Mouse (Mus musculus) mouse embryonic stem cell (cell line): ENCODE data around the gene Sparcl1.

Source experiments
- in situ Hi-C, 2 experiments: fragments of 300-500 bp; cut with MboI; formaldehyde crosslinking; loops; 1 replicate in 1 of 2; 3 replicates in 1 of 2; pipeline ENCODE4 v1.14.3; 2019 to 2020; ENCODE audit warnings: low sequenced_read_pairs in 2 of 2, low pct_unique_long_range_greater_than_20kb in 1 of 2, mixed read lengths in 1 of 2; ENCODE audit not compliant: unreplicated experiment in 1 of 2

The Sparcl1 gene

DNA sequence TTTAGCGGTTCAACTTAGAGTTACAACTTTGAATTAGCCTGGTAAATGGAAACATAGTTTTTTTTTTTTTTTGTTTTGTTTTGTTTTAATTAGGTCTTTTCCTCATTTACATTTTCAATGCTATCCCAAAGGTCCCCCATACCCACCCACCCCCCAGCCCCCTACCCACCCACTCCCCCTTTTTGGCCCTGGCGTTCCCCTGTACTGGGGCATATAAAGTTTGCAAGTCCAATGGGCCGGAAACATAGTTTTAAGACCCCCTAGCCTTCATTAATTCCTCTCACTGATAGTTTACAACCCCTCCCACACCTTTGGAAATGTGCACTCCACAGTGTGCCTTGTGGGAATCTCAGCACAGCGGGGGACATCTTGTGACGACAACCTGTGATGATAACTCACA, 39.9 kb downstream of the Sparcl1 start:
- in situ Hi-C loops: no loop called here

DNA sequence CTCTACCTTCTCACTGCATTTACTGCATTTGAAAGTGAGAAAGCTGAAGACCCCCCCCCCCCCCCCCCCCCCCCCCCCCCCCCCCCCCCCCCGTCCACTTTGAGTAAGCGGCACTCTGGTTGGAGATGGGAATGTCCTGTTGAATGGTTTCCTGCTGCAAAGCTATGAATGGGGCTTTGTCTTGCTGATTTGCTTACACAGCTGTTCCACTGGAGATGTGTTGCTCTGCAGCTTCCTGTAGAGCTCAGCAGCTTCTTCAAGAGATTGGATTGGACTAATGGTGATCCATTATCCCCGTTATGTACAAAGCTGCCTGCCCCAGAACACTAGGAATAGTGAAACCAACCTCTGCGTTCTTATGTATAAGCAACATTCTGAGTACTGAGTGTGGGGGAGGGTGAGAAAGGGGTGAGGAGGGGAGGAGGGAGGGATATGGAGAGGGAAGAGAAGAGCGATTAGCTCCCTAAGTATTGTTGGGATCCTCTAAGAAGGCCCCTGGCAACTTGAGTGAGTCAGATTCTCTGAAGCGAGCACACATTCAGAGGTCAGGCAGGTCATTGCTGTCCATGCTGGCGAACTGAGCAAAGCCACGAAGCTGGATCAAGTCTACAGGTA, 41.2 kb downstream of the Sparcl1 start:
- in situ Hi-C loops: no loop called here

DNA sequence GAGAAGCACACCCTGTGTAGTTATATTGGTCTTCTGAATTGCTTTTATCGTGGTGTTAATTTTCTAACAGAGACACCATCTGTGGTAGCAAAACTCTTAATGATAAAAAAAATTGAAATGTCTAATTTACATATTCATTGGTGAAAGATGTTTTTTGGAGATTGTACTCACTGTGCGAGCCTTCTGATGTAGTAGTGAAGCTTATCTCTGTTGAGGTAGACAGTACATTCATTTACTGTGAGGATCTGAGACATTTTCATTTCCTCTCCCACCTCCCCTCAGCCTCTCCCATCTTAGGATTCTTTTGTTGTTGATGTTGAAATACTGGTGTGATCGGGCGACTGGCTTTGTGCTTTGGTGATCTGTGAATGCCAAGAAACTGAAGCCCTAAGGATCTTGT, 42.5 kb downstream of the Sparcl1 start:
- in situ Hi-C loops: no loop called here

GRCm38 (mm10) chr5:104068751-104069150, 44.8 kb downstream of the Sparcl1 start:
- in situ Hi-C loops: no loop called here

- in situ Hi-C loops: no loop called here
Observed at GRCm38 (mm10) chr5:104062773-104063551, 50.6 kb downstream of the Sparcl1 start.

- in situ Hi-C loops: no loop called here
Observed at GRCm38 (mm10) chr5:104061936-104062772, 51.4 kb downstream of the Sparcl1 start.

DNA sequence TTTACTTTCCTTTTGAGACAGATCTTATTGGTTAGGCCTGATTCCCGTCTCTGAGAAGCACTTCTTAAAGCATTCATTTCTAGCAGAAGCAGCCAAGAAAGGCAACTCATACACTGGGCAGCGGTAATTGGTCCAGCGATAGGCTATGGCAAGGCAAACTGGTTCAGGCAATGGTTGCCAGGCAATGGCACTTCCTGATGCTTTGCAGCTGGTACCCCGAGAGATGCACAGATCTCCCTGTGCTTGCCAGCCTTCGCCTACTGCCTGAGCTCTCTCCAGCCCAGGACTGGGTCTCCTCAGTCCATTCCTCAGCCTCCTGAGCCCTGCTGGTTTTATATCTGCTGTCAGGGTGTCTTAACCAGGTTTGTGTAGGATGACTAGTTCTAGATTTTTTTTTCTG, 53.1 kb downstream of the Sparcl1 start:
- in situ Hi-C loops: no loop called here

- in situ Hi-C loops: loop anchor here in 1 of 2 experiments (10.0 kb wide), 1 partner anchor 275 kb away; no protein-coding TSS in a partner anchor
Observed at GRCm38 (mm10) chr5:104059628-104060027, 53.9 kb downstream of the Sparcl1 start.

GRCm38 (mm10) chr5:104058021-104058420, 55.5 kb downstream of the Sparcl1 start:
- in situ Hi-C loops: loop anchor here in 1 of 2 experiments (10.0 kb wide), 1 partner anchor 277 kb away; no protein-coding TSS in a partner anchor

- in situ Hi-C loops: loop anchor here in 1 of 2 experiments (10.0 kb wide), 1 partner anchor 279 kb away; no protein-coding TSS in a partner anchor
Observed at GRCm38 (mm10) chr5:104056295-104056694, 57.2 kb downstream of the Sparcl1 start.

DNA sequence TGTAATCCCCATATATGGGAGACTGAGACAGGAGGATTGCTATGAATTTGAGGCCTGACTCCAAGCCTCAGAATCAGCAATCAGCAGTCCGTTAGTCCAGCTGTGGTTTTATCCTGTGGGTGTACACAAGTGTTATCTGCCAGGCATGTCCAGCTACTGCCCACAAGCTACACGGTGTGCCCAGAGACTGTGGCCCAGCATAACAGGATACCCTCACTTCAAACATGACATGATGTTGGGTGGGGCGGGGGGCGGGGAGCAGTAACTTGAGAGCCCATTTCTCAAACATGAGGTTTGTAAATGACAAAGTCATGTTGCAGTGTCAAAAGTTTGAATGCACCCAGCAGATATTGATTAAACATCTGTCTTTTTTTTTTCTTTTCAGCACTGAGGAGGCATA, 57.7 kb downstream of the Sparcl1 start:
- in situ Hi-C loops: loop anchor here in 1 of 2 experiments (10.0 kb wide), 1 partner anchor 279 kb away; no protein-coding TSS in a partner anchor

GRCm38 (mm10) chr5:104054938-104055337, 58.6 kb downstream of the Sparcl1 start:
- in situ Hi-C loops: loop anchor here in 1 of 2 experiments (10.0 kb wide), 1 partner anchor 280 kb away; no protein-coding TSS in a partner anchor

DNA sequence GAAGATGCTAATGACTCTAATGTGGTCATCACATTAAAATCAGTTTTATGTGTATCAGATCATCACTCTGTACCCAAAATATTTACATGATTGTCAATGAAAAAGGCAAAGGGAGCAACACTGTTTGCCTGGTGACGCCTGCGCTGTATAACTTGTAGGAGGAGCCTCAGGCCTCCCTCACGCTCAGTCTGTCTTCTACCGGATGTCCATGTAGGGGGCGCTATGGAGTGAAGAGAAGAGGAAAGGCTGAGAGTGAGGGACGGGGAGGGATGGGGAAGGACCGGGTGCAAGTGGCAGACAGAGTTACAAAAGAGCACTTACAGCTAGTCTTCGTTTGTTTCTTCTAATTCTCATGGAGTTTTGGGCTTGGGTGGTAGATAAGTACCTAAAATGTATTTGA, 60.6 kb downstream of the Sparcl1 start:
- in situ Hi-C loops: loop anchor here in 1 of 2 experiments (10.0 kb wide), 1 partner anchor 282 kb away; no protein-coding TSS in a partner anchor

- in situ Hi-C loops: no loop called here
Observed at GRCm38 (mm10) chr5:104048139-104048538, 65.4 kb downstream of the Sparcl1 start.

GRCm38 (mm10) chr5:104047200-104048105, 66.1 kb downstream of the Sparcl1 start:
- in situ Hi-C loops: no loop called here

GRCm38 (mm10) chr5:104046256-104047199, 67.0 kb downstream of the Sparcl1 start, which contains the start of gene Nudt9:
TSS of gene Nudt9 (plus strand) at chr5:104046306.
- in situ Hi-C loops: no loop called here

- in situ Hi-C loops: no loop called here
Observed at GRCm38 (mm10) chr5:104043704-104044103, 69.8 kb downstream of the Sparcl1 start.
